Mouse (Mus musculus): ENCODE data around the gene Hoxb7. TPM values are rescaled to one million over a fixed set of nuclear protein-coding genes. Genes with fewer than 3 reads are reported as not detected.
A peak's percentile ranks its signal among the peaks of the same experiment; 100 is the strongest.

The Hoxb7 gene
- polyA plus RNA-seq, 1 experiment: 15.5 TPM

- DNase-seq: no peak
- 56% methylated on average over 6 of the region's 6 CpGs for WGBS
These were observed 50.6 kb downstream of the Hoxb7 start for GRCm38 (mm10) chr11:96337026-96337425.

GRCm38 (mm10) chr11:96338957-96339855 lies 52.8 kb downstream of the Hoxb7 start:
- DNase-seq: no peak
- H3K4me3 ChIP-seq (ENCODE audit: insufficient read depth, low read depth, low read length): no peak overlapping the region
- WGBS: 45% methylated on average over 7 of the region's 7 CpGs
- no peaks in the 10 kb centered on the region for H3K36me3 ChIP-seq (ENCODE audit: control insufficient read depth, insufficient read depth, low read length)
- H3K4me1 ChIP-seq (ENCODE audit: control insufficient read depth, insufficient read depth, low read length): peaks cover 54% of the 10 kb centered on the region
- H3K27ac ChIP-seq (ENCODE audit: insufficient read depth, low read depth, low read length): peak overlapping the region; percentile 63
- H3K27me3 ChIP-seq (replicated peaks; ENCODE audit: control insufficient read depth, insufficient read depth, low read length): no peaks in the 10 kb centered on the region
- TF ChIP-seq CTCF (conservative IDR thresholded peaks at IDR 0.05; ENCODE audit: insufficient read depth, insufficient read length, low read depth, low read length) (no peak), POLR2A (IDR thresholded peaks at IDR 0.05; ENCODE audit: low read depth, low read length) (no peak)

More at GRCm38 (mm10) chr11:96337026-96337425, 50.6 kb downstream of the Hoxb7 start:
- TF ChIP-seq POLR2A (IDR thresholded peaks at IDR 0.05; ENCODE audit: low read depth, low read length) (no peak), CTCF (conservative IDR thresholded peaks at IDR 0.05; ENCODE audit: insufficient read depth, insufficient read length, low read depth, low read length) (no peak)
- Histone ChIP-seq H3K4me1 (ENCODE audit: control insufficient read depth, insufficient read depth, low read length) (peaks cover 59% of the 10 kb centered on the region), H3K36me3 (ENCODE audit: control insufficient read depth, insufficient read depth, low read length) (no peaks in the 10 kb centered on the region), H3K27me3 (replicated peaks; ENCODE audit: control insufficient read depth, insufficient read depth, low read length) (no peaks in the 10 kb centered on the region), H3K4me3 (ENCODE audit: insufficient read depth, low read depth, low read length) (no peak overlapping the region), H3K27ac (ENCODE audit: insufficient read depth, low read depth, low read length) (peak overlapping the region; percentile 43)

Other genes starting within 250 kb of the Hoxb7 start
- 36.0 and 38.8 TPM in 2 replicates for gene Ube2z, start 221.2 kb upstream of the Hoxb7 start, polyA plus RNA-seq (2012; rRNA removed)
- gene Atp5g1, start 211.0 kb upstream of the Hoxb7 start, polyA plus RNA-seq (2012; rRNA removed): 1,915 and 2,050 TPM in 2 replicates
- gene Calcoco2, start 174.7 kb upstream of the Hoxb7 start, polyA plus RNA-seq (2012; rRNA removed): not detected in 2 replicates
- gene Ttll6, start 152.8 kb upstream of the Hoxb7 start, polyA plus RNA-seq (2012; rRNA removed): 0.05 TPM in 2 replicates
- gene Hoxb13, start 92.3 kb upstream of the Hoxb7 start, polyA plus RNA-seq (2012; rRNA removed): not detected in 2 replicates
- gene Hoxb9, start 15.2 kb upstream of the Hoxb7 start, polyA plus RNA-seq (2012; rRNA removed): 27.8 and 29.6 TPM in 2 replicates
- gene Hoxb8, start 4.7 kb upstream of the Hoxb7 start, polyA plus RNA-seq (2012; rRNA removed): 51.7 and 69.9 TPM in 2 replicates
- gene Hoxb6, start 5.9 kb downstream of the Hoxb7 start, polyA plus RNA-seq (2012; rRNA removed): 62.7 and 67.9 TPM in 2 replicates
- 7.7 and 8.4 TPM in 2 replicates for gene Hoxb5, start 16.7 kb downstream of the Hoxb7 start, polyA plus RNA-seq (2012; rRNA removed)
- gene Hoxb4, start 31.6 kb downstream of the Hoxb7 start, polyA plus RNA-seq (2012; rRNA removed): 12.6 and 14.6 TPM in 2 replicates
- gene Hoxb3, start 36.7 kb downstream of the Hoxb7 start, polyA plus RNA-seq (2012; rRNA removed): 10.1 and 14.1 TPM in 2 replicates
- gene Hoxb2, start 63.9 kb downstream of the Hoxb7 start, polyA plus RNA-seq (2012; rRNA removed): 22.8 and 28.4 TPM in 2 replicates
- gene Hoxb1, start 79.1 kb downstream of the Hoxb7 start, polyA plus RNA-seq (2012; rRNA removed): not detected in 2 replicates
- gene Skap1, start 178.0 kb downstream of the Hoxb7 start, polyA plus RNA-seq (2012; rRNA removed): 1.0 and 3.3 TPM in 2 replicates